ENCODE assay signal across 7 mouse cellular contexts in genomic region chr15:95790529-95791071, GRCm38 (mm10). TPM values are rescaled to one million over a fixed set of nuclear protein-coding genes. Genes with fewer than 3 reads are reported as not detected.
DNase-seq lines count a peak whose midpoint lies in the region; ATAC-seq lines count a peak whose summit lies in the region.

Gene Ano6, plus strand, starts transcription at chr15:95790843.

- peak; percentile 92 for ATAC-seq in intestine, embryonic 16.5 days
- ATAC-seq in midbrain, embryonic 11.5 days (ENCODE audit: low FRiP score): peak; percentile 98

- peak within 1 kb of the TSS; percentile 89 for H3K4me3 ChIP-seq in intestine, embryonic 16.5 days (ENCODE audit: low read length)
- H3K4me3 ChIP-seq in midbrain, embryonic 11.5 days (ENCODE audit: low read depth, low read length): peak within 1 kb of the TSS; percentile 75

- H3K27ac ChIP-seq in intestine, embryonic 16.5 days (ENCODE audit: low read length): peak within 1 kb of the TSS; percentile 90
- no peak within 1 kb of the TSS for H3K27ac ChIP-seq in midbrain, embryonic 11.5 days (ENCODE audit: low read depth, low read length)

- no peaks in the 10 kb centered on the region for H3K9me3 ChIP-seq in intestine, embryonic 16.5 days (ENCODE audit: control insufficient read depth, low read length)
- no peaks in the 10 kb centered on the region for H3K9me3 ChIP-seq in midbrain, embryonic 11.5 days (ENCODE audit: control insufficient read depth, low read length)

- no peaks in the 10 kb centered on the region for H3K36me3 ChIP-seq in intestine, embryonic 16.5 days (ENCODE audit: control insufficient read depth, insufficient read depth, low read length)
- no peaks in the 10 kb centered on the region for H3K36me3 ChIP-seq in midbrain, embryonic 11.5 days (ENCODE audit: control insufficient read depth, insufficient read depth, low read length)

- intact Hi-C loops in left cerebral cortex, postnatal 36 days (cut with DNase I): loop anchor here (2.0 to 10.0 kb wide), 3 partner anchors 97 to 494 kb away; no protein-coding TSS in a partner anchor

- WGBS in intestine, embryonic 16.5 days: under 1% methylated on average over 50 of the region's 51 CpGs
- WGBS in midbrain, embryonic 11.5 days: under 1% methylated on average over 51 of the region's 51 CpGs

- peaks cover 25% of the 10 kb centered on the region for H3K4me1 ChIP-seq in intestine, embryonic 16.5 days (ENCODE audit: control insufficient read depth, insufficient read depth, low read length)
- H3K4me1 ChIP-seq in midbrain, embryonic 11.5 days (ENCODE audit: control insufficient read depth, insufficient read depth, low read length): no peaks in the 10 kb centered on the region; the same call in 1 of the 2 replicates

- H3K9ac ChIP-seq in intestine, embryonic 16.5 days (ENCODE audit: low read depth, low read length): peak within 1 kb of the TSS; percentile 92
- H3K9ac ChIP-seq in midbrain, embryonic 11.5 days (ENCODE audit: low read length): peak within 1 kb of the TSS; percentile 94

- peak; percentile 91 for DNase-seq in adrenal gland, adult 8-10 months
- peak; percentile 94 for DNase-seq in embryo, embryonic 9.5 days (ENCODE audit: extremely low spot score)
- peak; percentile 90 to 94 for DNase-seq in gastrocnemius, postnatal 4 days (ENCODE audit: low spot score in 2 of 2)
- peak; percentile 90 to 94 for DNase-seq in left cerebral cortex, postnatal 36 days (ENCODE audit: low spot score in 2 of 2)
- DNase-seq in midbrain, embryonic 11.5 days (ENCODE audit: low spot score, missing footprints): peak; percentile 99
- peak; percentile 95 for DNase-seq in skeletal muscle tissue, adult 2 months (ENCODE audit: low read depth, low spot score)

- H3K27me3 ChIP-seq in intestine, embryonic 16.5 days (replicated peaks; ENCODE audit: control insufficient read depth, insufficient read depth, low read length): no peaks in the 10 kb centered on the region
- H3K27me3 ChIP-seq in midbrain, embryonic 11.5 days (ENCODE audit: control insufficient read depth, insufficient read depth, low read length): no peaks in the 10 kb centered on the region; the same call in 1 of the 2 replicates

- peak within 1 kb of the TSS; percentile 79 for H3K4me2 ChIP-seq in intestine, embryonic 16.5 days (ENCODE audit: low read depth, low read length)
- peak within 1 kb of the TSS; percentile 65 for H3K4me2 ChIP-seq in midbrain, embryonic 11.5 days

RNA-seq across cellular contexts. Expression of gene Ano6, which starts in this region (rescaled TPM):
- 100 to 1,000 TPM in 2 of 4 experiments, 10 to 100 TPM in 2; 69.9 to 112 (median 92.1) TPM for total RNA-seq in adrenal gland, adult 8-10 months (2022)
- total RNA-seq in gastrocnemius, postnatal 4 days (2021): 10 to 100 TPM; 87.9 to 88.7 TPM
- 51.5 and 63.1 TPM in 2 replicates for polyA plus RNA-seq in intestine, embryonic 16.5 days (2015; fragmentation: Nextera tagmentation; extraction: Ambion mirVana)
- total RNA-seq in left cerebral cortex, postnatal 36 days (2021): 10 to 100 TPM; 17.9 to 22.9 TPM
- 30.3 and 30.8 TPM in 2 replicates for polyA plus RNA-seq in midbrain, embryonic 11.5 days (2014; fragmentation: Nextera tagmentation; extraction: Ambion mirVana)
